Mouse (Mus musculus) ES-E14 (cell line): Measurements from ENCODE around the gene Ccdc154. TPM values are rescaled to one million over a fixed set of nuclear protein-coding genes. Genes with fewer than 3 reads are reported as not detected.
A peak's percentile ranks its signal among the peaks of the same experiment; 100 is the strongest.

Experiments
- DNase-seq: peaks from one replicate; pipeline ENCODE4 v3.0.0-alpha.2; 2013; ENCODE audit warnings: low read depth, low spot score
- H3K27ac ChIP-seq: 2 replicates; pipeline ENCODE4 v1.5.1; 2012; ENCODE audit warnings: low read depth, mild to moderate bottlenecking, low read length, moderate library complexity, mixed read lengths; ENCODE audit not compliant: poor library complexity, insufficient read depth, severe bottlenecking
- H3K36me3 ChIP-seq: 2 replicates; pipeline ENCODE4 v1.6.1; 2012; ENCODE audit warnings: mild to moderate bottlenecking, low read length, moderate library complexity, mixed read lengths; ENCODE audit not compliant: control insufficient read depth, poor library complexity, insufficient read depth, severe bottlenecking
- H3K4me1 ChIP-seq, 2 experiments: fragments of 150-350 bp in 1 of 2; sonication (generic) in 1 of 2; 2 replicates each; pipeline ENCODE4 v1.6.1; 2012; ENCODE audit warnings: low read length in 2 of 2, mild to moderate bottlenecking in 1 of 2, mixed read lengths in 1 of 2; ENCODE audit not compliant: control insufficient read depth in 2 of 2, insufficient read depth in 2 of 2, poor library complexity in 1 of 2
- H3K4me3 ChIP-seq, 2 experiments: fragments of 150-350 bp in 1 of 2; sonication (generic) in 1 of 2; 2 replicates each; pipeline ENCODE4 v1.5.1; 2012; ENCODE audit warnings: low read length in 2 of 2, low read depth in 1 of 2, mild to moderate bottlenecking in 1 of 2, mixed read lengths in 1 of 2; ENCODE audit not compliant: insufficient read depth in 1 of 2, poor library complexity in 1 of 2, severe bottlenecking in 1 of 2
- H3K9ac ChIP-seq: 2 replicates; pipeline ENCODE4 v1.6.1; 2012; ENCODE audit warnings: low read depth, mild to moderate bottlenecking, low read length, mixed read lengths; ENCODE audit not compliant: poor library complexity, insufficient read depth, severe bottlenecking
- H3K9me3 ChIP-seq: fragments of 150-350 bp; sonication (generic); 2 replicates; pipeline ENCODE4 v1.6.1; 2012; ENCODE audit warnings: low read depth, mild to moderate bottlenecking, low read length; ENCODE audit not compliant: control insufficient read depth, insufficient read depth
- CHD2 ChIP-seq: IDR thresholded peaks from 2 replicates; pipeline ENCODE4 v1.6.1; 2014; ENCODE audit warnings: mild to moderate bottlenecking, low read depth, low read length, inconsistent platforms
- HCFC1 ChIP-seq: IDR thresholded peaks from 2 replicates; pipeline ENCODE4 v1.6.1; 2012; ENCODE audit warnings: low read length, inconsistent platforms, borderline replicate concordance; ENCODE audit not compliant: insufficient read depth
- MAFK ChIP-seq: IDR thresholded peaks from 2 replicates; pipeline ENCODE4 v1.6.1; 2014; ENCODE audit warnings: mild to moderate bottlenecking, low read depth, low read length, inconsistent platforms; ENCODE audit not compliant: insufficient read depth
- ZC3H11A ChIP-seq: IDR thresholded peaks from 2 replicates; pipeline ENCODE4 v1.6.1; 2012; ENCODE audit warnings: low read depth, mild to moderate bottlenecking, inconsistent platforms, low read length, borderline replicate concordance
- ZNF384 ChIP-seq: IDR thresholded peaks from 2 replicates; pipeline ENCODE4 v1.6.1; 2012; ENCODE audit warnings: low read depth, low read length, inconsistent platforms
- in situ Hi-C, 2 experiments: fragments of 600-800 bp; cut with MboI; formaldehyde crosslinking; loops; one replicate each; pipeline ENCODE4 v1.15.1; 2025; ENCODE audit warnings: low sequenced_read_pairs in 2 of 2, inconsistent platforms in 1 of 2; ENCODE audit not compliant: unreplicated experiment in 2 of 2
- total RNA-seq: library from RNA; depleted of rRNA; stranded (reverse); fragments of 300-350 nt; gene quantifications from 2 replicates; pipeline ENCODE4 v1.2.3, GENCODE M21; 2012

The Ccdc154 gene
- total RNA-seq, 1 experiment, result 0.18 TPM

GRCm38 (mm10) chr17:25130060-25130459, 32.2 kb upstream of the Ccdc154 start:
- TF ChIP-seq ZC3H11A (no peak), MAFK (no peak), CHD2 (no peak), ZNF384 (no peak)
- Histone ChIP-seq H3K9ac (no peak overlapping the region), H3K4me3 (no peak overlapping the region), H3K27ac (no peak overlapping the region), H3K4me1 (peaks cover 0 to 2% of the 10 kb centered on the region in 2 experiments; a peak in 1 of 4 replicates), H3K36me3 (no peaks in the 10 kb centered on the region), H3K9me3 (no peaks in the 10 kb centered on the region)
- in situ Hi-C loops, result no loop called here
- no peak for DNase-seq

GRCm38 (mm10) chr17:25133275-25133698, 29.0 kb upstream of the Ccdc154 start, which contains the start of gene Clcn7:
Gene Clcn7 (plus strand): TSS chr17:25133391.
- in situ Hi-C loops, result no loop called here
- no peak within 1 kb of the TSS for H3K27ac ChIP-seq

GRCm38 (mm10) chr17:25135622-25136021, 26.6 kb upstream of the Ccdc154 start:
- no peak for TF ChIP-seq HCFC1
- TF ChIP-seq CHD2, result no peak
- TF ChIP-seq ZNF384, result no peak
- no peak for TF ChIP-seq ZC3H11A
- no peak for TF ChIP-seq MAFK
- no peak overlapping the region for H3K27ac ChIP-seq
- peaks cover 7% of the 10 kb centered on the region; the same call in 1 of the 2 replicates for H3K36me3 ChIP-seq
- no peaks in the 10 kb centered on the region for H3K9me3 ChIP-seq
- no peaks in the 10 kb centered on the region for H3K4me1 ChIP-seq
- no peak overlapping the region for H3K9ac ChIP-seq
- in situ Hi-C loops, result no loop called here
- no peak for DNase-seq
- no peak overlapping the region for H3K4me3 ChIP-seq

More at GRCm38 (mm10) chr17:25133275-25133698, 29.0 kb upstream of the Ccdc154 start, which contains the start of gene Clcn7:
- peak within 1 kb of the TSS; percentile 98 for H3K9ac ChIP-seq
- no peaks in the 10 kb centered on the region for H3K4me1 ChIP-seq
- TF ChIP-seq HCFC1 (peak; percentile 98), MAFK (no peak)
- DNase-seq, result peak; percentile 80
- H3K9me3 ChIP-seq, result no peaks in the 10 kb centered on the region
- peaks cover 4% of the 10 kb centered on the region; the same call in 1 of the 2 replicates for H3K36me3 ChIP-seq
- H3K4me3 ChIP-seq, result peak within 1 kb of the TSS; percentile 84 to 100

- DNase-seq, result no peak
- TF ChIP-seq CHD2 (no peak), MAFK (no peak), HCFC1 (no peak), ZNF384 (no peak), ZC3H11A (no peak)
- in situ Hi-C loops, result no loop called here
- no peaks in the 10 kb centered on the region for H3K9me3 ChIP-seq
- H3K4me1 ChIP-seq, result no peaks in the 10 kb centered on the region
- no peak overlapping the region for H3K4me3 ChIP-seq
- H3K36me3 ChIP-seq, result peaks cover 10% of the 10 kb centered on the region; the same call in 1 of the 2 replicates
- no peak overlapping the region for H3K9ac ChIP-seq
- no peak overlapping the region for H3K27ac ChIP-seq
Observed at GRCm38 (mm10) chr17:25138803-25139202, 23.5 kb upstream of the Ccdc154 start.

GRCm38 (mm10) chr17:25139960-25140359, 22.3 kb upstream of the Ccdc154 start:
- H3K36me3 ChIP-seq, result peaks cover 10% of the 10 kb centered on the region; the same call in 1 of the 2 replicates
- H3K4me1 ChIP-seq, result no peaks in the 10 kb centered on the region
- TF ChIP-seq MAFK, result no peak
- TF ChIP-seq ZNF384, result no peak
- TF ChIP-seq CHD2, result no peak
- in situ Hi-C loops, result no loop called here
- DNase-seq, result peak; percentile 27
- H3K9me3 ChIP-seq, result no peaks in the 10 kb centered on the region
- H3K27ac ChIP-seq, result no peak overlapping the region
- H3K4me3 ChIP-seq, result no peak overlapping the region
- H3K9ac ChIP-seq, result no peak overlapping the region
